Mouse (Mus musculus) heart, adult 11 months (tissue): ENCODE measurements around the gene Fbxl8.
"Not testable (repeated sequence)": the region's sequence is repeated elsewhere in the genome, so short reads cannot be mapped to it uniquely, and the experiment has no call there.

Source experiments
- DNase-seq: peaks from one replicate; pipeline ENCODE4 v3.0.0; 2022

The Fbxl8 gene

GRCm38 (mm10) chr8:105264024-105264982 is at the start of gene Fbxl8, which contains the start of gene Tradd:
TSS of gene Fbxl8 (plus strand) at chr8:105264648.
TSS of gene Tradd (minus strand) at chr8:105264609.
- peak; percentile 99 for DNase-seq

GRCm38 (mm10) chr8:105217926-105218522 is 46.4 kb upstream of the Fbxl8 start:
- DNase-seq = peak; percentile 69

GRCm38 (mm10) chr8:105223850-105224249 is 40.6 kb upstream of the Fbxl8 start:
- DNase-seq = peak; percentile 73

- DNase-seq = peak; percentile 99
Measured at GRCm38 (mm10) chr8:105224413-105225271, 39.8 kb upstream of the Fbxl8 start, which contains the start of gene D230025D16Rik. TSS of gene D230025D16Rik (plus strand) at chr8:105225145.

GRCm38 (mm10) chr8:105225272-105225593 is 39.2 kb upstream of the Fbxl8 start:
- DNase-seq = no peak

- peak; percentile 83 for DNase-seq
Measured at GRCm38 (mm10) chr8:105225917-105226316, 38.5 kb upstream of the Fbxl8 start.

- DNase-seq = no peak
Measured at GRCm38 (mm10) chr8:105231503-105232320, 32.7 kb upstream of the Fbxl8 start.

- not testable (repeated sequence) for DNase-seq
Measured at GRCm38 (mm10) chr8:105232321-105232693, 32.1 kb upstream of the Fbxl8 start.

GRCm38 (mm10) chr8:105233126-105233935 is 31.1 kb upstream of the Fbxl8 start:
- DNase-seq = no peak

GRCm38 (mm10) chr8:105235206-105235605 is 29.2 kb upstream of the Fbxl8 start:
- no peak for DNase-seq

GRCm38 (mm10) chr8:105237442-105238142 is 26.9 kb upstream of the Fbxl8 start:
- no peak for DNase-seq

- DNase-seq = no peak
Measured at GRCm38 (mm10) chr8:105241016-105241415, 23.4 kb upstream of the Fbxl8 start.

GRCm38 (mm10) chr8:105251954-105252353 is 12.5 kb upstream of the Fbxl8 start:
- DNase-seq = peak; percentile 90

GRCm38 (mm10) chr8:105252680-105253537 is 11.5 kb upstream of the Fbxl8 start:
- peak; percentile 90 for DNase-seq

GRCm38 (mm10) chr8:105253766-105254151 is 10.7 kb upstream of the Fbxl8 start:
- DNase-seq = no peak

- peak; percentile 99 for DNase-seq
Measured at GRCm38 (mm10) chr8:105254152-105254965, 10.1 kb upstream of the Fbxl8 start.

GRCm38 (mm10) chr8:105254966-105255350 is 9.5 kb upstream of the Fbxl8 start, which contains the start of gene B3gnt9:
TSS of gene B3gnt9 (minus strand) at chr8:105255153.
- peak; percentile 99 for DNase-seq

GRCm38 (mm10) chr8:105257318-105258114 is 6.9 kb upstream of the Fbxl8 start:
- DNase-seq = peak; percentile 74
